Mouse (Mus musculus) embryonic fibroblast, embryonic 13.5 days (primary cell): ENCODE measurements at regions not wholly inside any gene's neighbourhood (a gene's known extent, or its start where the extent isn't known, plus 50 kb on each side); places are given as distances from the start of the nearest gene placed in this dataset.

ENCODE experiments used
- CTCF ChIP-seq: IDR thresholded peaks from 2 replicates; pipeline ENCODE4 v1.5.1; 2011; ENCODE audit warnings: mild to moderate bottlenecking, control low read depth, low read length, moderate library complexity, borderline replicate concordance; ENCODE audit not compliant: insufficient read depth
- POLR2A ChIP-seq: IDR thresholded peaks from 2 replicates; pipeline ENCODE4 v1.6.1; 2011; ENCODE audit warnings: low read depth, mild to moderate bottlenecking, control low read depth, low read length, moderate library complexity

DNA sequence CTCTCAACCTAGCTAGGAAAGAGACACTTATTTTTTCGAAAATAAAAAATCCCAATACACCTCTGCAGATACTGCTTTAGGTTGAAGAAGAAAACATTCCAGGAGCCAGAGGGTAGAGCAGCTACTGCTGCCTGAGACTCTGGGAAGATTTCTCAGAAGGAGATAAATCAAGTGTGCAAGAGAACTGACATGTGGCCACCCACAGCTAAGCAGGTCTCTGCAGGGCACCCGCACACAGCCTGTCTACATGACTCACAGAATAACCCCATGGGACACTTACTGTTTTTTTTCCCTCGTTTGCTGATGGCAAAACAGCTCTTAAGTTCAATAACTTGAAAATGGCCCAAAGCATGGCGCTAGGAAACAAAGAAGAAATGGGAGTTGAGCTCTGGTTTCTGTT, 68.7 kb upstream of the Abca1 start:
- TF ChIP-seq CTCF: no peak
- no peak for TF ChIP-seq POLR2A
